Mouse (Mus musculus) cortical plate, adult 2 months (tissue): ENCODE measurements at regions not wholly inside any gene's neighbourhood (a gene's known extent, or its start where the extent isn't known, plus 50 kb on each side); places are given as distances from the start of the nearest gene placed in this dataset.

Experiments
- CTCF ChIP-seq: fragments of 200-500 bp; IDR thresholded peaks from 2 replicates; pipeline ENCODE4 v1.5.1; 2011; ENCODE audit warnings: mild to moderate bottlenecking, control low read depth, low read length; ENCODE audit not compliant: insufficient read depth; ENCODE audit errors: extremely low read depth
- POLR2A ChIP-seq: fragments of 200-500 bp; IDR thresholded peaks from 2 replicates; pipeline ENCODE4 v1.6.1; 2011; ENCODE audit warnings: mild to moderate bottlenecking, low read length, control low read depth; ENCODE audit not compliant: insufficient read depth; ENCODE audit errors: extremely low read depth

GRCm38 (mm10) chr8:12126374-12127001 lies 152.1 kb upstream of the A230072I06Rik start:
- TF ChIP-seq CTCF (no peak), POLR2A (no peak)
